ENCODE assay signal across 9 mouse cellular contexts in the genomic region with DNA sequence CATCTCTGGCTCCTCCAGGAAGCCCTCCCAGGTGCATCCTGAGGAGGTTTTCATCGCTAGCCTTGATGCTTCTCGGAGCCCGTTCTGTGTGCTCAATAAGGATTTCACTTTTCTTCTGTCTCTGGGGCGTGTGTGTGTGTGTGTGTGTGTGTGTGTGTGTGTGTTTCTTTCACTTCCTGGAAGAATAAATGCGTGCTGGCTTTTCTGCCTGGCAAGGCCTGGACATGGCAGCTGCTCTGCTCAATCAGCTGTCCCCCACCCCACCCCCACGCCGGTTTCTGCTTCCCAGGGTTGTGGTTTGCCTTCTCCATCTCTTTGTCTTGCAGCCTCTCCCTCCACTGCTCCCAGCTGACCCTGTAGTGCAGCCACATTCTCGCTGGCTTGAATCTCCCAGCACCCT. TPM values are rescaled to one million over a fixed set of nuclear protein-coding genes. Genes with fewer than 3 reads are reported as not detected.
DNase-seq lines count a peak whose midpoint lies in the region; ATAC-seq and TF ChIP-seq lines count a peak whose summit lies in the region.
"Had no signal": no experiment of that assay in that cellular context is flagged by ENCODE, and none has a peak within 500 bp of the region (broad histone marks: within the 10 kb centered on the region; RNA-seq: fewer than 3 reads in every experiment).

No protein-coding gene starts in this region.

- TF ChIP-seq CTCF in ES-Bruce4 (IDR thresholded peaks at IDR 0.05; ENCODE audit: low read depth, low read length), result no peak

- intact Hi-C loops in heart, postnatal 36 days (cut with DNase I), result no loop called here

- no peaks in the 10 kb centered on the region for H3K9me3 ChIP-seq in ES-Bruce4 (replicated peaks; ENCODE audit: control insufficient read depth, insufficient read depth, low read length, poor library complexity, severe bottlenecking)
- H3K9me3 ChIP-seq in forebrain, embryonic 14.5 days (replicated peaks; ENCODE audit: control insufficient read depth, low read length), result no peaks in the 10 kb centered on the region
- H3K9me3 ChIP-seq in midbrain, embryonic 16.5 days (replicated peaks; ENCODE audit: control insufficient read depth, low read length, poor library complexity, severe bottlenecking), result no peaks in the 10 kb centered on the region

- H3K4me1 ChIP-seq in ES-Bruce4 (ENCODE audit: control insufficient read depth, insufficient read depth, low read length), result peaks cover 3% of the 10 kb centered on the region
- peaks cover 50% of the 10 kb centered on the region for H3K4me1 ChIP-seq in forebrain, embryonic 14.5 days (ENCODE audit: control insufficient read depth, insufficient read depth, low read length)
- H3K4me1 ChIP-seq in midbrain, embryonic 16.5 days (ENCODE audit: control insufficient read depth, insufficient read depth, low read length), result peaks cover 18% of the 10 kb centered on the region

- ATAC-seq in forebrain, embryonic 14.5 days, result peak; percentile 32
- no peak for ATAC-seq in midbrain, embryonic 16.5 days

- peak; percentile 39 for DNase-seq in heart, postnatal 4 days
- DNase-seq in heart, postnatal 36 days, result no peak
- peak; percentile 78 for DNase-seq in forebrain, embryonic 14.5 days (ENCODE audit: low spot score)
- no peak for DNase-seq in adrenal gland, postnatal 14 days
- no peak for DNase-seq in embryo, embryonic 11 days
- no peak for DNase-seq in frontal cortex, adult 2 months (ENCODE audit: extremely low spot score in 1 of 2, low spot score in 1 of 2)

- no peaks in the 10 kb centered on the region for H3K36me3 ChIP-seq in ES-Bruce4 (ENCODE audit: control insufficient read depth, insufficient read depth, low read length, poor library complexity, severe bottlenecking)
- no peaks in the 10 kb centered on the region for H3K36me3 ChIP-seq in forebrain, embryonic 14.5 days (ENCODE audit: control insufficient read depth, insufficient read depth, low read length)
- no peaks in the 10 kb centered on the region for H3K36me3 ChIP-seq in midbrain, embryonic 16.5 days (ENCODE audit: control insufficient read depth, insufficient read depth, low read length)

- 0 out of 2 replicates have a peak overlapping the region, but pooled peaks have one; percentile 17 for H3K4me2 ChIP-seq in forebrain, embryonic 14.5 days (ENCODE audit: low read length)
- no peak overlapping the region for H3K4me2 ChIP-seq in midbrain, embryonic 16.5 days (ENCODE audit: low read length)

- no peak overlapping the region for H3K27ac ChIP-seq in ES-Bruce4 (ENCODE audit: insufficient read depth, low read length)
- peak overlapping the region; percentile 95 for H3K27ac ChIP-seq in forebrain, embryonic 14.5 days (ENCODE audit: low read depth, low read length)
- H3K27ac ChIP-seq in midbrain, embryonic 16.5 days (ENCODE audit: low read length), result peak overlapping the region; percentile 38; the same call in 1 of the 2 replicates

- H3K4me3 ChIP-seq in ES-Bruce4 (ENCODE audit: low read depth, low read length), result peak overlapping the region; percentile 6
- no peak overlapping the region for H3K4me3 ChIP-seq in forebrain, embryonic 14.5 days (ENCODE audit: low read depth, low read length)
- no peak overlapping the region for H3K4me3 ChIP-seq in midbrain, embryonic 16.5 days (ENCODE audit: low read depth, low read length)
- H3K4me3 ChIP-seq: erythroblast, embryonic 14.5 days had no signal

- no peak for TF ChIP-seq EP300 in ES-Bruce4 (IDR thresholded peaks at IDR 0.05; ENCODE audit: insufficient read depth, low read depth, low read length)

- H3K9ac ChIP-seq in ES-Bruce4 (ENCODE audit: low read depth, poor library complexity, severe bottlenecking), result no peak overlapping the region
- peak overlapping the region; percentile 40 for H3K9ac ChIP-seq in forebrain, embryonic 14.5 days (ENCODE audit: low read length)
- no peak overlapping the region for H3K9ac ChIP-seq in midbrain, embryonic 16.5 days (ENCODE audit: low read depth, low read length)

- 19% methylated on average over 8 of the region's 8 CpGs for WGBS in forebrain, embryonic 14.5 days
- WGBS in midbrain, embryonic 16.5 days, result 25% methylated on average over 8 of the region's 8 CpGs

- no peak for TF ChIP-seq POLR2A in ES-Bruce4 (IDR thresholded peaks at IDR 0.05; ENCODE audit: insufficient read depth, low read length)

- no peaks in the 10 kb centered on the region for H3K27me3 ChIP-seq in ES-Bruce4 (ENCODE audit: control insufficient read depth, insufficient read depth, low read length, poor library complexity, severe bottlenecking)
- H3K27me3 ChIP-seq in forebrain, embryonic 14.5 days (replicated peaks; ENCODE audit: control insufficient read depth, insufficient read depth, low read length), result no peaks in the 10 kb centered on the region
- no peaks in the 10 kb centered on the region for H3K27me3 ChIP-seq in midbrain, embryonic 16.5 days (ENCODE audit: control insufficient read depth, insufficient read depth, low read depth, low read length)

RNA-seq across cellular contexts. Expression of gene Coro2b, which starts 4.3 kb away (rescaled TPM):
- total RNA-seq in heart, postnatal 4 days (2021), result 10 to 100 TPM; 16.2 to 16.9 TPM
- total RNA-seq in heart, postnatal 36 days (2021), result 10 to 100 TPM in 1 of 2 experiments, 1 to 10 TPM in 1; 9.8 to 14.5 TPM
- polyA plus RNA-seq in ES-Bruce4 (2011; ENCODE audit: insufficient read depth, insufficient read length, low read depth, missing spikeins), result 3.1 and 4.8 TPM in 2 replicates
- 29.0 and 33.2 TPM in 2 replicates for polyA plus RNA-seq in forebrain, embryonic 14.5 days (2014; fragmentation: Nextera tagmentation; extraction: Ambion mirVana)
- polyA plus RNA-seq in midbrain, embryonic 16.5 days (2015; fragmentation: Nextera tagmentation; extraction: Ambion mirVana), result 32.0 and 33.4 TPM in 2 replicates
- total RNA-seq in adrenal gland, postnatal 14 days (2021), result 15.9 and 20.6 TPM in 2 replicates
- polyA plus RNA-seq in frontal cortex, adult 2 months (2012; rRNA removed), result 97.7 and 104 TPM in 2 replicates
- polyA plus RNA-seq: erythroblast, embryonic 14.5 days had no signal

Comparison
In these comparisons a context has a peak if more than half of its experiments do, and no peak if none do; other contexts are left out.
1. DNase-seq: peak in heart, postnatal 4 days (single experiment) and forebrain, embryonic 14.5 days (single experiment); none in heart, postnatal 36 days (0 of 2), adrenal gland, postnatal 14 days (single experiment), embryo, embryonic 11 days (single experiment) and frontal cortex, adult 2 months (0 of 2).